Mouse (Mus musculus) gastrocnemius, adult 2 months (tissue): ENCODE data around the gene Ncan. TPM values are rescaled to one million over a fixed set of nuclear protein-coding genes. Genes with fewer than 3 reads are reported as not detected.

Experiments
- DNase-seq: peaks from one replicate; pipeline ENCODE4 v3.0.0; 2022
- H3K27ac ChIP-seq: fragments of 200-600 bp; 2 replicates; pipeline ENCODE4 v1.8.1; 2022; ENCODE audit warnings: mild to moderate bottlenecking
- H3K4me3 ChIP-seq: fragments of 200-600 bp; 2 replicates; pipeline ENCODE4 v1.8.1; 2022; ENCODE audit warnings: mild to moderate bottlenecking, moderate library complexity
- CTCF ChIP-seq: fragments of 200-600 bp; IDR thresholded peaks from 2 replicates; pipeline ENCODE4 v1.8.1; 2022; ENCODE audit warnings: antibody characterized with exemption, mild to moderate bottlenecking, moderate library complexity
- intact Hi-C: fragments of 180-260 bp; cut with DNase I; formaldehyde crosslinking; loops from one replicate; pipeline ENCODE4 v1.15.1; 2025
- total RNA-seq, 2 experiments: library from RNA; stranded (reverse); gene quantifications; 2 replicates each; pipeline ENCODE4 v1.2.3; 2021

The Ncan gene
- total RNA-seq, 2 experiments from 2014 or later, result not detected

DNA sequence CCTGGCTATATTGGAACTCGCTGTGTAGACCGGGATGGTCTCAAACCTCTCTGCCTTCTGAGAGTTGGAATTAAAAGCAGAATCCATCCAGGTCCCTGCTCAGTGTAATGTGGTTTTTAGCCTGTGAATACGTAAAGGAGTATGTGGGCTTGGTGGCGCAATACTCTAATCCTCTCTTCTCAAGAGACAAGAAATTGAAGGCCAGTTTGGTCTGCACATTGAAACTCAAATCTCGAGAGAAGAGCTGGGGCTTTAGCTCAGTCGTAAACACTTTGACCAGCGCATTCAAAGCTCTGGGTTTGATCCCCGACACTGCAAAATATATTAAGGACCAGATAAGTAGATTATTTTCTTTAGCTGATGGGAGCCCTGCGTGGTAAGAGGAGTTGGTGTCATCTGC lies 19.3 kb upstream of the Ncan start:
- intact Hi-C loops, result loop anchor here (2.0 kb wide), 1 partner anchor 33 kb away; the partner anchor contains the start of gene Tmem161a
- Histone ChIP-seq H3K4me3 (peak overlapping the region; percentile 94), H3K27ac (peak overlapping the region; percentile 94)
- DNase-seq, result no peak
- TF ChIP-seq CTCF, result no peak

DNA sequence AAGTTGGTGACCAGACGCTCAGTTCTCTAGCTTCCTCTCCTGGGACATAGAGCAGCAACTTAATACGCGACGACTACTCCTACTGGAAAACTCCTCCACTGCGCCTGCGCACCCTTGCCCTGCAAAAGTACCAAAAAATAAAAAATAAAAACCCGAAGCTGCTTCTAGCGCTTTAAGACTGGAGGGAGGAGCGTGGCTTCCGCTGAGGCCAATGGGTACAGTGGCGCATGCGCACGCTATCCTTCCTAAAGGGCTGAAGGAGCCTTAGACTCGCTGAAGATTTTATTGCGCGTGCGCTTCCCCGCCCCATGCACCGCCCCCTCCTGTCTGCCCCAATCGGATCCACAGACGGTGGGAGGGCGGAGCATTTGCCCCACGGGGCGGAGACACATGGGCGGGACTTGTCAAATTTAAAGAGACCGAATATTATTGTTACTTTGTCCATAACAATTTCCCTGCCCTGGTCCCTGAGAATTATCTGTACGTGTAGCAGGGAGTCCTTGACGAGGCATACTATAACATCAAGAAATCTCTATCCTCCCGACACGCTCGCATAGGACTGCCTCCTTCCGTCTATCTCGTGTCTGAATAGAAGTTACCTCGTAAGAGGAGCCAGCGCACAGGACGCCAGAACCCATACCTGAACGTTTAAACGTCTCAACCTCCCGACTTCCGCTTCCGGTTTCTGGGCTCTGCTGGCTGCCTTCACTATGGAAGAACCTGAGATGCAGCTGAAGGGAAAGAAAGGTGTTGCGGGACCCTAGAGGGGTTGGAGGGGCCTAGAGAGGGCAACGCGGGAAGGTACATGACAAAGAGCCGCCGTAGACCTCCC lies 18.6 kb upstream of the Ncan start, which contains the start of the genes Rfxank, Borcs8 and Mef2b:
Rfxank (minus strand) TSS at position 129 of the 832 bp plus-strand sequence.
Borcs8 (plus strand) TSS at position 474 of the 832 bp plus-strand sequence.
Mef2b (plus strand) TSS at position 686 of the 832 bp plus-strand sequence.
- TF ChIP-seq CTCF, result no peak
- intact Hi-C loops, result loop anchor here (2.0 kb wide), 1 partner anchor 34 kb away; the partner anchor contains the start of gene Tmem161a
- H3K27ac ChIP-seq, result peak within 1 kb of the TSS; percentile 94
- peak within 1 kb of the TSS; percentile 94 for H3K4me3 ChIP-seq
- DNase-seq, result peak; percentile 100

DNA sequence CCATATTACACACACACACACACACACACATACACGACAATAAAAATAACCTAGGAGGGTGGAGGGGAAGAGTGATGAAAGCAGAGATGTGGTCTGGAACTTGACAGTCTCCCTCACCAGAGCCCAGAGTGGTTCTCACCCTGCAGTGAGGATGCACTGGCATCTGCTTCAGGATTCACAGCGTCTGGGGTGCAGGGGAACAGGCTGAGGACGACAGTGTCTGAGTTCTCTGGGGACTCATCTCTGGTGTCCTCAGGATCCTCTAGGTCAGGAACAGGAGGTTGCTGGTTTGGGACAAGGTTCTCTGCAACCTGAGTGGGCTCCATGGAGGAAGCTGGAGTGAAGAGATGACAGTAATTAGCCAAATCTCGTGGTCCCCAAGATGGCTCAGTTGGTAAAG lies 17.2 kb upstream of the Ncan start:
- intact Hi-C loops, result loop anchor here (2.0 kb wide), 1 partner anchor 35 kb away; the partner anchor contains the start of gene Tmem161a
- no peak for DNase-seq
- H3K4me3 ChIP-seq, result peak overlapping the region; percentile 94
- peak overlapping the region; percentile 94 for H3K27ac ChIP-seq
- TF ChIP-seq CTCF, result no peak

GRCm38 (mm10) chr8:70136591-70136990 lies 15.9 kb upstream of the Ncan start:
- no peak for TF ChIP-seq CTCF
- DNase-seq, result no peak
- no peak overlapping the region for H3K27ac ChIP-seq
- no peak overlapping the region for H3K4me3 ChIP-seq
- intact Hi-C loops, result no loop called here

DNA sequence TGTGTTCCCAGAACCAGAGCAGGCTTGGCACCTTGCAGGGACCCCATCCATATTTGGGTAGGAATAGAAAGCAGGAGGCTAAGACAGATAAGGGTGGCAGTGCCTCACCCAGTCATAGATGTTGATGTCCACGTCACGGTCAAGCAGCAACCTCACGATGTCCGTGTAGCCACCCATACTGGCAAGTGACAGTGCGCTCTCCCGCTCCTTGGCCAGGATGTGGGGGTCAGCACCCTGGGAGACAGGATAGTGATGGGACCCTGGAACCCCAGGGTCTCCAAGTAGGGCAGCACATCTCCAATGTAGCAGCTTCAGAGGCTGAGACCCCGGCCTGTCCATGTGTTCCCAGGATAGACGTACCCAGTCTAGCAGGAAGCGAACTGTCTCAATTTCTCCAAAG lies 14.3 kb upstream of the Ncan start:
- TF ChIP-seq CTCF, result no peak
- no peak overlapping the region for H3K27ac ChIP-seq
- DNase-seq, result no peak
- intact Hi-C loops, result no loop called here
- no peak overlapping the region for H3K4me3 ChIP-seq

GRCm38 (mm10) chr8:70134086-70134485 lies 13.4 kb upstream of the Ncan start:
- intact Hi-C loops, result no loop called here
- no peak for DNase-seq

DNA sequence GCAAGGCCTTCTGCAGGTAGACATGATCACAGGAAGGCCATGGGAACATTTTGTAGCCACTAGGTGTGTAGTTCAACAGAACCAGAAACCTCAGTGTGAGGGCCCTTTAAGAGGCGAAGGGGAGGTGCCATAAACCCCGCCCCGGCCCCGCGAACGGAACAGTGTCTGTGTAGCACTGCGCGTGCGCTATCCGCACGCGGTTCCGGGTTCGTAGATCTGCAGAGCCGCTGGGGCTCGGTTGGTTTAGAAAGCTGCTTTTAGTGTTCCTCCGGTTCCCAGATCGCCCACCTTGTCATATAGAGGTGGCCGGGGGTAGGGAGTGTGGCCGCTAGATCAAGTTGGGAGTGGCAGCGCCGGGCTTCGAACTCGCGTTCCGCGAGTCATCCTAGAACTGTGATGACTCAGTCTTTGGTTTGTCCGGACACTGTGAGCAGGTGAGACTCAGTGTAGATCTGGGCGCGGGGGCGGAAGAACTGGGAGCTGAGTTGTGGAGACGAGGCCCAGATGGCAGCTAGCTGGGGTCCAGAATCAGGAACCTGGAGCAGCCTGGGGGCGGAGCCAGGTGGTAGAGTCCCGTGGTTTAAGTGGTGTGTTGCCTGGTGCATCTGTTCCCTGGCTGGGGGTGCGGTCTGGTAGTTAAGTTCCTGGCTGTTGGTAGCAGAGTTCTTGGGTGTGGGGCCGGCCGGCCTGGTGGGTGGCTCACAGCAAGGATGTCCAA lies 10.7 kb upstream of the Ncan start, which contains the start of gene Nr2c2ap:
Nr2c2ap (plus strand) TSS at position 168 of the 718 bp plus-strand sequence.
- DNase-seq, result peak; percentile 90
- peak within 1 kb of the TSS; percentile 90 for H3K27ac ChIP-seq
- peak; percentile 19; the same call in 1 of the 2 replicates for TF ChIP-seq CTCF
- peak within 1 kb of the TSS; percentile 88 for H3K4me3 ChIP-seq
- intact Hi-C loops, result no loop called here

More at GRCm38 (mm10) chr8:70134086-70134485, 13.4 kb upstream of the Ncan start:
- Histone ChIP-seq H3K4me3 (no peak overlapping the region), H3K27ac (no peak overlapping the region)
- TF ChIP-seq CTCF, result no peak

DNA sequence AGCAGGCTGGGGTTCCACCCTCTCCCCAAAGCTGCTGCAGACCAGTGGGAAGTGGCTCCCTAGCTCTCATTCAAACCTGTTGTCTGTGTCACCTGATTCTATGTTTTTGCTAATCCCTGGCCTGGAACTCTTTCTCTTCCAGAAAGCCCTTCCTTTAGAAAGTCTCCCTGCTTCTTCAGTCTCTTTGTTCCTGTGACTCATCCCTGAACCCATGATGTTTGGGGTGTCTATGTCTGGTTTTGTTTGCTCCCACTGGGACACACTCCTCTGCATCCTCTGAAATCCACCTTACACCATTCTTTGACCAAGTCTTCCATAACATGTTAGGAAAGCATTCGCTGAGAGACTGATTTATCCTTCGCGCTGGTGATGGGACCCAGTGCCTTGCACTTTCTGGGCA lies 9.4 kb upstream of the Ncan start:
- intact Hi-C loops, result no loop called here

GRCm38 (mm10) chr8:70129309-70129952 lies 8.8 kb upstream of the Ncan start:
- peak; percentile 60 for DNase-seq
- TF ChIP-seq CTCF, result no peak
- intact Hi-C loops, result no loop called here
- H3K4me3 ChIP-seq, result no peak overlapping the region
- H3K27ac ChIP-seq, result peak overlapping the region; percentile 78

More for the DNA sequence above, 9.4 kb upstream of the Ncan start:
- TF ChIP-seq CTCF, result no peak
- no peak for DNase-seq
- Histone ChIP-seq H3K4me3 (no peak overlapping the region), H3K27ac (peak overlapping the region; percentile 78)

- Histone ChIP-seq H3K27ac (peak overlapping the region; percentile 78), H3K4me3 (no peak overlapping the region)
- no peak for TF ChIP-seq CTCF
- intact Hi-C loops, result no loop called here
- peak; percentile 80 for DNase-seq
Observed at GRCm38 (mm10) chr8:70128435-70128834, 7.8 kb upstream of the Ncan start.

DNA sequence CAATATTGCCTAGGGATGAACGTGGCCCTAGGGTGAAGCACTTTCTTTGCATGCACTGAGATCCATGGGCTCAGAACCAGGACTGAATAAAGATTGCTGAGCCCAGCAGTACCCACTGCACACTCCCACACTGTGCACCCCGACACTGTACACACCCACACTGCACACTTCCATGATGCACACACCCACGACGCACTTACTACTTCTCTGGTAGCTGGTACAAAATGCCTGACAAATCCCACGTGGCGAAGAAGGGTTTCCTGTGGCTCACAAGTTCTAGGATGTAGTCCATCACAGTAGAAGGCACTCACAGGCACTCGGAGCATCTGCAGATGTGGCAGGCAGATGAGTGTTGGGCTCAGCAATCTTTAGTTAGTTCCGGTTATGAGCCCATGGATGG lies 4.3 kb upstream of the Ncan start:
- DNase-seq, result no peak
- intact Hi-C loops, result no loop called here
- H3K27ac ChIP-seq, result no peak overlapping the region
- TF ChIP-seq CTCF, result no peak
- H3K4me3 ChIP-seq, result no peak overlapping the region

DNA sequence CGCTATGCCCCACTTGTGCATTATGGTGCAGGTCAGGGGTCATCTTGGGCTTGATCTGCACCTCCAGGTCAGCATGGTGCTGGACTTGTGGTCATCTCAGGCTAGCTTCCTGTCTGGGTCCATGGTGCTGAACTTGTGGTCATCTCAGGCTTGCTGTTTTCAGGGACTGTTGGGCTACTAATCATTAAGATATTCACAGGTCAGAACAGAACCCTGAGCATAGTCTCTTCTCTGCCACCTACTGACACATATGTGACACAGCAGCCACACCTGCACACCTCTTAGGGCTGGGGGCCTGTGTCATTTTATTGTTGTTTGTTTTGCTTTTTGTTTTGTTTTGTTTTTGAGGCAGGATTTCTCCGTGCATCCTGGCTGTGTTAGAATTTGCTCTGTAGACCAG lies 2.2 kb upstream of the Ncan start:
- intact Hi-C loops, result loop anchor here (1.0 kb wide), 1 partner anchor 19 kb away; no protein-coding TSS in a partner anchor
- no peak overlapping the region for H3K27ac ChIP-seq
- peak; percentile 73 for TF ChIP-seq CTCF
- H3K4me3 ChIP-seq, result no peak overlapping the region
- no peak for DNase-seq
